Mouse (Mus musculus) G1E (cell line): ENCODE measurements around the gene Btbd11.

ENCODE experiments used
- CTCF ChIP-seq: IDR thresholded peaks from 2 replicates; pipeline ENCODE4 v1.5.1; 2012; ENCODE audit warnings: low read depth, low read length, inconsistent platforms, mixed read lengths
- GATA1 ChIP-seq: IDR thresholded peaks from 2 replicates; pipeline ENCODE4 v1.6.1; 2012; ENCODE audit warnings: borderline replicate concordance, low read length, inconsistent platforms, mixed read lengths
- TAL1 ChIP-seq: conservative IDR thresholded peaks from 2 replicates; pipeline ENCODE4 v1.6.1; 2012; ENCODE audit warnings: low read depth, low read length, inconsistent platforms, mixed read lengths

- no peak for TF ChIP-seq CTCF
- TF ChIP-seq GATA1: no peak
- no peak for TF ChIP-seq TAL1
Measured at GRCm38 (mm10) chr10:85598603-85599542, 212.3 kb downstream of the Btbd11 start.
